Mouse (Mus musculus): ENCODE measurements around the gene Krtap5-5. TPM values are rescaled to one million over a fixed set of nuclear protein-coding genes. Genes with fewer than 3 reads are reported as not detected.

The Krtap5-5 gene
- total and polyA plus RNA-seq, 3 experiments: not detected

GRCm38 (mm10) chr7:142201064-142201463 lies 28.7 kb downstream of the Krtap5-5 start, which contains the start of gene Krtap5-3:
Gene Krtap5-3, plus strand, starts transcription at chr7:142201364.
- Histone ChIP-seq H3K79me2 (replicated peaks; ENCODE audit: control insufficient read depth, insufficient read depth, low read length) (no peaks in the 10 kb centered on the region), H3K9ac (ENCODE audit: low read depth, low read length) (no peak within 1 kb of the TSS), H3K36me3 (ENCODE audit: control insufficient read depth, insufficient read depth, low read length) (no peaks in the 10 kb centered on the region), H3K4me3 (no peak within 1 kb of the TSS), H3K4me1 (ENCODE audit: control insufficient read depth, insufficient read depth, low read length) (no peaks in the 10 kb centered on the region), H3K27me3 (ENCODE audit: control insufficient read depth, insufficient read depth, low read length) (no peaks in the 10 kb centered on the region), H3K27ac (no peak within 1 kb of the TSS)
- no peak for DNase-seq
- intact Hi-C loops (cut with DNase I): no loop called here
- TF ChIP-seq POLR2A (IDR thresholded peaks at IDR 0.05; ENCODE audit: insufficient read depth, low read depth, low read length): no peak
- WGBS: 31% methylated on average over 1 of the region's 1 CpGs

- DNase-seq: no peak
- no peaks in the 10 kb centered on the region for H3K4me1 ChIP-seq (ENCODE audit: control insufficient read depth, insufficient read depth, low read length)
- WGBS: 57% methylated on average over 2 of the region's 2 CpGs
- intact Hi-C loops (cut with DNase I): no loop called here
- no peak overlapping the region for H3K27ac ChIP-seq
- H3K36me3 ChIP-seq (ENCODE audit: control insufficient read depth, insufficient read depth, low read length): no peaks in the 10 kb centered on the region
- TF ChIP-seq POLR2A (IDR thresholded peaks at IDR 0.05; ENCODE audit: insufficient read depth, low read depth, low read length): no peak
- no peak for TF ChIP-seq EP300 (IDR thresholded peaks at IDR 0.05; ENCODE audit: insufficient read depth, low read depth, low read length)
- TF ChIP-seq CTCF (IDR thresholded peaks at IDR 0.05): no peak
- no peak overlapping the region for H3K9ac ChIP-seq (ENCODE audit: low read depth, low read length)
- H3K27me3 ChIP-seq (ENCODE audit: control insufficient read depth, insufficient read depth, low read length): no peaks in the 10 kb centered on the region
- H3K79me2 ChIP-seq (replicated peaks; ENCODE audit: control insufficient read depth, insufficient read depth, low read length): no peaks in the 10 kb centered on the region
- H3K4me3 ChIP-seq: no peak overlapping the region
Observed at GRCm38 (mm10) chr7:142198748-142199147, 31.0 kb downstream of the Krtap5-5 start.

GRCm38 (mm10) chr7:142190289-142190688 lies 39.5 kb downstream of the Krtap5-5 start, which contains the start of gene Gm10153:
Gene Gm10153, minus strand, starts transcription at chr7:142190389.
- 26% methylated on average over 2 of the region's 2 CpGs for WGBS

GRCm38 (mm10) chr7:142188156-142188555 lies 41.6 kb downstream of the Krtap5-5 start:
- Histone ChIP-seq H3K27me3 (ENCODE audit: control insufficient read depth, insufficient read depth, low read length) (no peaks in the 10 kb centered on the region), H3K4me1 (ENCODE audit: control insufficient read depth, insufficient read depth, low read length) (no peaks in the 10 kb centered on the region), H3K79me2 (replicated peaks; ENCODE audit: control insufficient read depth, insufficient read depth, low read length) (no peaks in the 10 kb centered on the region), H3K27ac (no peak overlapping the region), H3K36me3 (ENCODE audit: control insufficient read depth, insufficient read depth, low read length) (no peaks in the 10 kb centered on the region), H3K4me3 (no peak overlapping the region), H3K9ac (ENCODE audit: low read depth, low read length) (no peak overlapping the region)
- no peak for TF ChIP-seq POLR2A (IDR thresholded peaks at IDR 0.05; ENCODE audit: insufficient read depth, low read depth, low read length)
- intact Hi-C loops (cut with DNase I): no loop called here
- WGBS: 62% methylated on average over 2 of the region's 2 CpGs
- DNase-seq: no peak

More at GRCm38 (mm10) chr7:142190289-142190688, 39.5 kb downstream of the Krtap5-5 start, which contains the start of gene Gm10153:
- no peak within 1 kb of the TSS for H3K9ac ChIP-seq (ENCODE audit: low read depth, low read length)
- no peaks in the 10 kb centered on the region for H3K36me3 ChIP-seq (ENCODE audit: control insufficient read depth, insufficient read depth, low read length)
- H3K27ac ChIP-seq: no peak within 1 kb of the TSS
- H3K27me3 ChIP-seq (ENCODE audit: control insufficient read depth, insufficient read depth, low read length): no peaks in the 10 kb centered on the region
- DNase-seq: no peak
- H3K79me2 ChIP-seq (replicated peaks; ENCODE audit: control insufficient read depth, insufficient read depth, low read length): no peaks in the 10 kb centered on the region
- TF ChIP-seq POLR2A (IDR thresholded peaks at IDR 0.05; ENCODE audit: insufficient read depth, low read depth, low read length) (no peak), EP300 (IDR thresholded peaks at IDR 0.05; ENCODE audit: insufficient read depth, low read depth, low read length) (no peak), CTCF (IDR thresholded peaks at IDR 0.05) (no peak)
- intact Hi-C loops (cut with DNase I): no loop called here
- H3K4me1 ChIP-seq (ENCODE audit: control insufficient read depth, insufficient read depth, low read length): no peaks in the 10 kb centered on the region
- H3K4me3 ChIP-seq: no peak within 1 kb of the TSS

GRCm38 (mm10) chr7:142181021-142181420 lies 48.8 kb downstream of the Krtap5-5 start:
- Histone ChIP-seq H3K9ac (ENCODE audit: low read depth, low read length) (no peak overlapping the region), H3K27me3 (ENCODE audit: control insufficient read depth, insufficient read depth, low read length) (no peaks in the 10 kb centered on the region), H3K36me3 (ENCODE audit: control insufficient read depth, insufficient read depth, low read length) (no peaks in the 10 kb centered on the region), H3K27ac (no peak overlapping the region), H3K79me2 (replicated peaks; ENCODE audit: control insufficient read depth, insufficient read depth, low read length) (no peaks in the 10 kb centered on the region), H3K4me3 (no peak overlapping the region), H3K4me1 (ENCODE audit: control insufficient read depth, insufficient read depth, low read length) (no peaks in the 10 kb centered on the region)
- intact Hi-C loops (cut with DNase I): no loop called here
- DNase-seq: no peak
- 21% methylated on average over 1 of the region's 1 CpGs for WGBS
- TF ChIP-seq CTCF (IDR thresholded peaks at IDR 0.05) (no peak), POLR2A (IDR thresholded peaks at IDR 0.05; ENCODE audit: insufficient read depth, low read depth, low read length) (no peak), EP300 (IDR thresholded peaks at IDR 0.05; ENCODE audit: insufficient read depth, low read depth, low read length) (no peak)

Other genes starting within 250 kb of the Krtap5-5 start
- 10 to 100 TPM; 41.9 to 44.5 TPM for gene Mob2, start 168.9 kb downstream of the Krtap5-5 start, total RNA-seq (2021)
- gene Mob2, start 168.9 kb downstream of the Krtap5-5 start, polyA plus RNA-seq (2012; rRNA removed): 44.8 and 58.9 TPM in 2 replicates
- gene Dusp8, start 134.1 kb downstream of the Krtap5-5 start, total RNA-seq (2021): 10 to 100 TPM; 37.4 to 43.2 TPM
- gene Dusp8, start 134.1 kb downstream of the Krtap5-5 start, polyA plus RNA-seq (2012; rRNA removed): 31.4 and 38.4 TPM in 2 replicates
- not detected for gene Gm45618, start 109.2 kb downstream of the Krtap5-5 start, total RNA-seq (2021)
- gene Gm45618, start 109.2 kb downstream of the Krtap5-5 start, polyA plus RNA-seq (2012; rRNA removed): not detected in 2 replicates
- gene Gm39115, start 93.9 kb downstream of the Krtap5-5 start, total RNA-seq (2021): not detected
- not detected in 2 replicates for gene Gm39115, start 93.9 kb downstream of the Krtap5-5 start, polyA plus RNA-seq (2012; rRNA removed)
- not detected for gene Gm45337, start 85.4 kb downstream of the Krtap5-5 start, total RNA-seq (2021)
- not detected in 2 replicates for gene Gm45337, start 85.4 kb downstream of the Krtap5-5 start, polyA plus RNA-seq (2012; rRNA removed)
- not detected for gene Gm29735, start 72.9 kb downstream of the Krtap5-5 start, total RNA-seq (2021)
- not detected in 2 replicates for gene Gm29735, start 72.9 kb downstream of the Krtap5-5 start, polyA plus RNA-seq (2012; rRNA removed)
- gene Gm4553, start 64.2 kb downstream of the Krtap5-5 start, total RNA-seq (2021): not detected
- not detected in 2 replicates for gene Gm4553, start 64.2 kb downstream of the Krtap5-5 start, polyA plus RNA-seq (2012; rRNA removed)
- not detected for gene Krtap5-2, start 54.0 kb downstream of the Krtap5-5 start, total RNA-seq (2021)
- not detected in 2 replicates for gene Krtap5-2, start 54.0 kb downstream of the Krtap5-5 start, polyA plus RNA-seq (2012; rRNA removed)
- not detected for gene Gm10153, start 39.6 kb downstream of the Krtap5-5 start, total RNA-seq (2021)
- not detected in 2 replicates for gene Gm10153, start 39.6 kb downstream of the Krtap5-5 start, polyA plus RNA-seq (2012; rRNA removed)
- not detected for gene Krtap5-3, start 28.6 kb downstream of the Krtap5-5 start, total RNA-seq (2021)
- not detected in 2 replicates for gene Krtap5-3, start 28.6 kb downstream of the Krtap5-5 start, polyA plus RNA-seq (2012; rRNA removed)
- not detected for gene Gm7579, start 18.1 kb downstream of the Krtap5-5 start, total RNA-seq (2021)
- not detected in 2 replicates for gene Gm7579, start 18.1 kb downstream of the Krtap5-5 start, polyA plus RNA-seq (2012; rRNA removed)
- not detected for gene Gm40460, start 11.1 kb upstream of the Krtap5-5 start, total RNA-seq (2021)
- not detected in 2 replicates for gene Gm40460, start 11.1 kb upstream of the Krtap5-5 start, polyA plus RNA-seq (2012; rRNA removed)
- gene Gm2431, start 28.4 kb upstream of the Krtap5-5 start, total RNA-seq (2021): not detected
- not detected in 2 replicates for gene Gm2431, start 28.4 kb upstream of the Krtap5-5 start, polyA plus RNA-seq (2012; rRNA removed)
- gene Gm4559, start 44.4 kb upstream of the Krtap5-5 start, total RNA-seq (2021): not detected
- gene Gm4559, start 44.4 kb upstream of the Krtap5-5 start, polyA plus RNA-seq (2012; rRNA removed): not detected in 2 replicates
- gene Krtap5-1, start 67.1 kb upstream of the Krtap5-5 start, total RNA-seq (2021): not detected
- gene Krtap5-1, start 67.1 kb upstream of the Krtap5-5 start, polyA plus RNA-seq (2012; rRNA removed): not detected in 2 replicates
- not detected for gene Krtap5-4, start 73.6 kb upstream of the Krtap5-5 start, total RNA-seq (2021)
- gene Krtap5-4, start 73.6 kb upstream of the Krtap5-5 start, polyA plus RNA-seq (2012; rRNA removed): not detected in 2 replicates
- gene Ifitm10, start 143.8 kb upstream of the Krtap5-5 start, total RNA-seq (2021): 1 to 10 TPM; 2.2 to 3.6 TPM
- 4.9 and 6.4 TPM in 2 replicates for gene Ifitm10, start 143.8 kb upstream of the Krtap5-5 start, polyA plus RNA-seq (2012; rRNA removed)
- gene Gm49369, start 152.7 kb upstream of the Krtap5-5 start, total RNA-seq (2021): 1 to 10 TPM; 3.5 to 4.9 TPM
- 0.23 TPM in 1 of 2 replicates, not detected in the other for gene Gm49369, start 152.7 kb upstream of the Krtap5-5 start, polyA plus RNA-seq (2012; rRNA removed)
- gene Ctsd, start 158.1 kb upstream of the Krtap5-5 start, total RNA-seq (2021): 100 to 1,000 TPM; 883 to 991 TPM
- 1,120 and 1,462 TPM in 2 replicates for gene Ctsd, start 158.1 kb upstream of the Krtap5-5 start, polyA plus RNA-seq (2012; rRNA removed)
- not detected for gene Syt8, start 204.9 kb upstream of the Krtap5-5 start, total RNA-seq (2021)
- not detected in 2 replicates for gene Syt8, start 204.9 kb upstream of the Krtap5-5 start, polyA plus RNA-seq (2012; rRNA removed)
- 1 to 10 TPM; 2.7 to 3.0 TPM for gene Tnni2, start 211.8 kb upstream of the Krtap5-5 start, total RNA-seq (2021)
- gene Tnni2, start 211.8 kb upstream of the Krtap5-5 start, polyA plus RNA-seq (2012; rRNA removed): 5.9 and 7.5 TPM in 2 replicates
- 10 to 100 TPM; 28.4 to 35.0 TPM for gene Lsp1, start 230.8 kb upstream of the Krtap5-5 start, total RNA-seq (2021)
- 96.6 and 107 TPM in 2 replicates for gene Lsp1, start 230.8 kb upstream of the Krtap5-5 start, polyA plus RNA-seq (2012; rRNA removed)

Measured in heart, adult 2 months (tissue).